18 mouse cellular contexts compared by ENCODE assay signal in the genomic region with DNA sequence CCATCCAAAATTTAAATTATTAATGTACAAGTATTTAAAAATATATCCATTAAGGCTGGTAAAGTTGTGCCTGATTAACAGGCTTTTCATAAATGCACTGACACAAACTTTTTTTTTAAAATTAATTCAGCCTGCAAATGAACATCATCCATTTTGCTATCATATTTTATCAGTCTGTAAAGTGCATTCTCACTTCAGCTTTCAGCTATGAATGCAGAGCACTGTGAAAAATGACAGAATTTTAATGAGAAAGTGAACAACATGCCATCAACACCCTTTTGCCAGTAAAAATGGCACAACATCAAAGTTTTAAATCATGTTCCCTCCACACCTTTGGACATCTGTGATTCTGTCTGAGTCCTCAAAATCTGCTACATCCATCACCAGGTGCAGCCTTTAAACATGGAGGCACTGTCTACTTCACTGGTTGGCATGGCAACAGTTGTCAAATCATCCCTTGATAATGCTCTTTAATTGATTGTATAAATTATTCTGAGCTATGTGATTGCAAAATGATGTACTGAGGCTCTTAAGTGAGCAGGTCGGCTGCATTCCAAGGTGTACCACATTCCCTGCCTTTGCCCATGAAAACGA.
"Had no signal": no experiment of that assay in that cellular context is flagged by ENCODE, and none has a peak within 500 bp of the region (broad histone marks: within the 10 kb centered on the region; RNA-seq: fewer than 3 reads in every experiment).

No protein-coding gene starts in this region.

- H3K4me2 ChIP-seq: limb, embryonic 12.5 days; liver, embryonic 13.5 days; lung, embryonic 15.5 days; midbrain, embryonic 13.5 days had no signal

- H3K9ac ChIP-seq: limb, embryonic 12.5 days; liver, embryonic 13.5 days; liver, postnatal 0 days; lung, embryonic 15.5 days; midbrain, embryonic 13.5 days had no signal

- ATAC-seq: intestine, postnatal 0 days; liver, postnatal 0 days; midbrain, embryonic 13.5 days had no signal

- DNase-seq: kidney, adult 8-10 months; kidney, postnatal 36 days; liver; liver, embryonic 13.5 days; liver, postnatal 0 days; lung, postnatal 14 days; retina, postnatal 1 day; right cerebral cortex, postnatal 4 days; spleen, adult 18-20 months; thymus, adult 2 months; thymus, postnatal 25 days had no signal

- H3K27me3 ChIP-seq: limb, embryonic 12.5 days; liver, embryonic 13.5 days; lung, embryonic 15.5 days; megakaryocyte, embryonic 14.5 days; midbrain, embryonic 13.5 days had no signal

- H3K36me3 ChIP-seq: limb, embryonic 12.5 days; liver, embryonic 13.5 days; lung, embryonic 15.5 days; midbrain, embryonic 13.5 days had no signal

- H3K4me1 ChIP-seq: limb, embryonic 12.5 days; liver, embryonic 13.5 days; lung, embryonic 15.5 days; megakaryocyte, embryonic 14.5 days had no signal

- H3K4me3 ChIP-seq: layer of hippocampus, adult 2 months; limb, embryonic 12.5 days; liver, embryonic 13.5 days; lung, embryonic 15.5 days; megakaryocyte, embryonic 14.5 days; midbrain, embryonic 13.5 days had no signal

- H3K9me3 ChIP-seq: limb, embryonic 12.5 days; liver, embryonic 13.5 days; lung, embryonic 15.5 days; megakaryocyte, embryonic 14.5 days; midbrain, embryonic 13.5 days had no signal

- H3K27ac ChIP-seq: layer of hippocampus, adult 2 months; limb, embryonic 12.5 days; liver, embryonic 13.5 days; lung, embryonic 15.5 days; macrophage; midbrain, embryonic 13.5 days had no signal
